In the genomic region with DNA sequence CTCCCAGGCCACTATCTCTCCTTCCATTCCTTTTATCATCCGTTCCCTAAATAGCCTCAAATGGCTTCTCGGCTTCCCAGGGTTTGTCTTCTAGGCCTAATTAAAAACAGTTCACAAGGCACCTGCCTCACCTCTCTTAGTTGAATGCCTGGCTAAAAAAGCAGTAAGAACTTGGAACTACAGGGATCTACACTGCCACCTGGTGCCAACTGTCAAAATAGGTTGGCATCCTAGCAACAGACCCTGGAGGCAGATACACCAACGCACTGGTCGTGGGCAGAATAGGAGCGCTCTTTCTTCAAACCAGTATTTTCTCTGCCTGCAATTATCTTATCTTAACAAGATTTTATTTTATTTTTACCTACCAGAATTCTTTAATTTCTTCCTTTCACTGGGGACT, we compare ENCODE assay signal across 9 mouse cellular contexts. TPM values are rescaled to one million over a fixed set of nuclear protein-coding genes. Genes with fewer than 3 reads are reported as not detected.
DNase-seq lines count a peak whose midpoint lies in the region; ATAC-seq and TF ChIP-seq lines count a peak whose summit lies in the region.
"Had no signal": no experiment of that assay in that cellular context is flagged by ENCODE, and none has a peak within 500 bp of the region (broad histone marks: within the 10 kb centered on the region; RNA-seq: fewer than 3 reads in every experiment).

No protein-coding gene starts in this region.

- ATAC-seq in embryonic facial prominence, embryonic 14.5 days (ENCODE audit: low read depth) = no peak
- ATAC-seq in midbrain, embryonic 16.5 days = peak; percentile 87
- no peak for ATAC-seq in stomach, postnatal 0 days (ENCODE audit: low FRiP score, low TSS enrichment)

- no peaks in the 10 kb centered on the region for H3K4me1 ChIP-seq in embryonic facial prominence, embryonic 14.5 days (ENCODE audit: control insufficient read depth, insufficient read depth, low read length)
- 0 out of 2 replicates have a peak, but pooled peaks cover 3% of the 10 kb centered on the region for H3K4me1 ChIP-seq in limb, embryonic 10.5 days
- no peaks in the 10 kb centered on the region for H3K4me1 ChIP-seq in midbrain, embryonic 16.5 days (ENCODE audit: control insufficient read depth, insufficient read depth, low read length)
- no peaks in the 10 kb centered on the region for H3K4me1 ChIP-seq in stomach, postnatal 0 days (replicated peaks; ENCODE audit: control insufficient read depth, insufficient read depth)
- H3K4me1 ChIP-seq: neural tube, embryonic 12.5 days had no signal

- no peaks in the 10 kb centered on the region for H3K9me3 ChIP-seq in embryonic facial prominence, embryonic 14.5 days (ENCODE audit: control insufficient read depth, low read length)
- H3K9me3 ChIP-seq in limb, embryonic 10.5 days (replicated peaks) = no peaks in the 10 kb centered on the region
- H3K9me3 ChIP-seq in midbrain, embryonic 16.5 days (replicated peaks; ENCODE audit: control insufficient read depth, low read length, poor library complexity, severe bottlenecking) = no peaks in the 10 kb centered on the region
- no peaks in the 10 kb centered on the region for H3K9me3 ChIP-seq in stomach, postnatal 0 days (ENCODE audit: control insufficient read depth, low read length)
- H3K9me3 ChIP-seq: neural tube, embryonic 12.5 days had no signal

- peak; percentile 82 for TF ChIP-seq CTCF in stomach, postnatal 0 days (IDR thresholded peaks at IDR 0.05; ENCODE audit: low read depth)

- no peaks in the 10 kb centered on the region for H3K36me3 ChIP-seq in embryonic facial prominence, embryonic 14.5 days (ENCODE audit: control insufficient read depth, insufficient read depth, low read length)
- no peaks in the 10 kb centered on the region for H3K36me3 ChIP-seq in limb, embryonic 10.5 days
- no peaks in the 10 kb centered on the region for H3K36me3 ChIP-seq in midbrain, embryonic 16.5 days (ENCODE audit: control insufficient read depth, insufficient read depth, low read length)
- H3K36me3 ChIP-seq in stomach, postnatal 0 days (ENCODE audit: control insufficient read depth, insufficient read depth, low read length) = no peaks in the 10 kb centered on the region
- H3K36me3 ChIP-seq: neural tube, embryonic 12.5 days had no signal

- no peak for TF ChIP-seq EP300 in stomach, postnatal 0 days (optimal IDR thresholded peaks at IDR 0.05)

- 19% methylated on average over 5 of the region's 5 CpGs for WGBS in embryonic facial prominence, embryonic 14.5 days
- WGBS in limb, embryonic 10.5 days = 37% methylated on average over 5 of the region's 5 CpGs
- WGBS in midbrain, embryonic 16.5 days = 26% methylated on average over 5 of the region's 5 CpGs
- 33% methylated on average over 5 of the region's 5 CpGs for WGBS in stomach, postnatal 0 days

- DNase-seq in ovary, postnatal 14 days (ENCODE audit: low spot score) = peak; percentile 37
- DNase-seq in ovary, postnatal 10 days (ENCODE audit: low spot score) = no peak
- peak; percentile 66 for DNase-seq in adrenal gland, postnatal 14 days
- DNase-seq in embryonic facial prominence, embryonic 14.5 days (ENCODE audit: low spot score) = peak; percentile 70
- DNase-seq in induced T-regulatory cell, adult 2 months (ENCODE audit: low read depth) = peak; percentile 83
- DNase-seq in limb, embryonic 10.5 days (ENCODE audit: low spot score) = peak; percentile 40
- DNase-seq in stomach, postnatal 0 days (ENCODE audit: low spot score) = peak; percentile 62

- H3K4me3 ChIP-seq in embryonic facial prominence, embryonic 14.5 days (ENCODE audit: low read depth, low read length) = no peak overlapping the region
- no peak overlapping the region for H3K4me3 ChIP-seq in limb, embryonic 10.5 days
- H3K4me3 ChIP-seq in midbrain, embryonic 16.5 days (ENCODE audit: low read depth, low read length) = no peak overlapping the region
- H3K4me3 ChIP-seq in stomach, postnatal 0 days (ENCODE audit: low read depth, low read length) = no peak overlapping the region
- H3K4me3 ChIP-seq: neural tube, embryonic 12.5 days had no signal

- no peak overlapping the region for H3K27ac ChIP-seq in embryonic facial prominence, embryonic 14.5 days (replicated peaks; ENCODE audit: low read depth, low read length)
- no peak overlapping the region for H3K27ac ChIP-seq in limb, embryonic 10.5 days
- H3K27ac ChIP-seq in midbrain, embryonic 16.5 days (ENCODE audit: low read length) = no peak overlapping the region
- H3K27ac ChIP-seq in stomach, postnatal 0 days (replicated peaks) = no peak overlapping the region
- H3K27ac ChIP-seq: neural tube, embryonic 12.5 days had no signal

- no peaks in the 10 kb centered on the region for H3K27me3 ChIP-seq in embryonic facial prominence, embryonic 14.5 days (replicated peaks; ENCODE audit: control insufficient read depth, insufficient read depth, low read length)
- H3K27me3 ChIP-seq in limb, embryonic 10.5 days (ENCODE audit: low read depth, poor library complexity, severe bottlenecking) = no peaks in the 10 kb centered on the region
- H3K27me3 ChIP-seq in midbrain, embryonic 16.5 days (ENCODE audit: control insufficient read depth, insufficient read depth, low read depth, low read length) = no peaks in the 10 kb centered on the region
- no peaks in the 10 kb centered on the region for H3K27me3 ChIP-seq in stomach, postnatal 0 days (ENCODE audit: control insufficient read depth, insufficient read depth, low read length)
- H3K27me3 ChIP-seq: neural tube, embryonic 12.5 days had no signal

- H3K4me2 ChIP-seq in embryonic facial prominence, embryonic 14.5 days (ENCODE audit: low read depth, low read length) = no peak overlapping the region
- H3K4me2 ChIP-seq in midbrain, embryonic 16.5 days (ENCODE audit: low read length) = no peak overlapping the region
- H3K4me2 ChIP-seq in stomach, postnatal 0 days (replicated peaks; ENCODE audit: low read depth) = no peak overlapping the region
- H3K4me2 ChIP-seq: neural tube, embryonic 12.5 days had no signal

- no peak overlapping the region for H3K9ac ChIP-seq in embryonic facial prominence, embryonic 14.5 days (ENCODE audit: low read depth, low read length)
- no peak overlapping the region for H3K9ac ChIP-seq in midbrain, embryonic 16.5 days (ENCODE audit: low read depth, low read length)
- H3K9ac ChIP-seq in stomach, postnatal 0 days (ENCODE audit: low read length) = no peak overlapping the region
- H3K9ac ChIP-seq: neural tube, embryonic 12.5 days had no signal

RNA-seq across cellular contexts. Expression of a gene that starts 15.2 kb away (rescaled TPM):
- total RNA-seq in adrenal gland, postnatal 14 days (2021) = 8.5 and 14.9 TPM in 2 replicates
- polyA plus RNA-seq in embryonic facial prominence, embryonic 14.5 days (2014; fragmentation: Nextera tagmentation; extraction: Ambion mirVana) = 23.9 and 32.0 TPM in 2 replicates
- polyA plus RNA-seq in limb, embryonic 10.5 days (2016; fragmentation: Nextera tagmentation; extraction: Ambion mirVana) = 61.3 and 74.0 TPM in 2 replicates
- polyA plus RNA-seq in midbrain, embryonic 16.5 days (2015; fragmentation: Nextera tagmentation; extraction: Ambion mirVana) = 44.3 and 52.5 TPM in 2 replicates
- 3.3 and 4.0 TPM in 2 replicates for polyA plus RNA-seq in stomach, postnatal 0 days (2015; fragmentation: Nextera tagmentation; extraction: Ambion mirVana)

RNA-seq across cellular contexts. Expression of a gene that starts 33.4 kb away (rescaled TPM):
- 21.0 and 21.3 TPM in 2 replicates for total RNA-seq in adrenal gland, postnatal 14 days (2021)
- 9.0 and 9.7 TPM in 2 replicates for polyA plus RNA-seq in embryonic facial prominence, embryonic 14.5 days (2014; fragmentation: Nextera tagmentation; extraction: Ambion mirVana)
- 1.7 and 3.2 TPM in 2 replicates for polyA plus RNA-seq in limb, embryonic 10.5 days (2016; fragmentation: Nextera tagmentation; extraction: Ambion mirVana)
- 8.4 and 9.4 TPM in 2 replicates for polyA plus RNA-seq in midbrain, embryonic 16.5 days (2015; fragmentation: Nextera tagmentation; extraction: Ambion mirVana)
- 3.0 and 3.5 TPM in 2 replicates for polyA plus RNA-seq in stomach, postnatal 0 days (2015; fragmentation: Nextera tagmentation; extraction: Ambion mirVana)
